ENCODE assay signal across 8 mouse cellular contexts in the genomic region with DNA sequence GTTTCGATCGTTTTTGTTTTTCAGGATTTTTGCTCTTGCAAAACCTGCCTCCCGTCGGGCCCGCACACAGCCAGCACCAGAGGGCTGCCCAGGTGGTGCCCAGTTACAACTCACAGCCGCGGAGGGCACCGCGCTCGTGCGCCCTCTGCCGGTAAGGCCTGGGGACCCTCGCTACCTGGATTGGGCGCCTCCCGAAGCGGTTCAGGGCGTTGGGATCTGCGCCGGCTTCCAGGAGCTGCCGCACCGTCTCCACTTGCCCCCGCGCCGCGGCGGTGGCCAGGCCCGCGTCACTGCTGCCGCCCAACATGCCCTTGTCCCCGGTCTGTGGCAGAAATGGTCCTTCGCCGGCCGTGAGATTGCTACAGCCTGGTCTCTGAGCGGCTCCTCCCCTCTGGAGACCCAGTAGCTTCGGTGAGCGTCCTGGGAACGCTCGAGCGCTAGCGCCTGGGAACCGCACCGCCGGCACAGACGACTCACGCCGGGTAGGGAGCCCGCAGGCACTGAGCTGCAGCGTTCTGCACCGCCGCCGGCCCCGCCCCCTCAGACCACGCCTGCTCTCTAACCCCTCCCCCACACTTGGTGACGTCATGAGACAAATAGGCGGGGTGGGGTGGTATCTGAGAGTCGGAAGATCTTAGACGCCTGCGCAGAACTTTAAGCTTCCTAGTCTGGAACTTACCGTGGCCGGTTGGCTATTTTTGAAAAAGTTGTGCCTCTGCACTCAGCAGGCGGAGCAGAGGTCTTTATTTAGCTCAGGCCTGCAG. TPM values are rescaled to one million over a fixed set of nuclear protein-coding genes. Genes with fewer than 3 reads are reported as not detected.
A peak's percentile ranks its signal among the peaks of the same experiment; 100 is the strongest.
DNase-seq lines count a peak whose midpoint lies in the region; ATAC-seq lines count a peak whose summit lies in the region.

A gene (minus strand): TSS at position 549 of the 764 bp plus-strand sequence.

- H3K36me3 ChIP-seq in embryonic facial prominence, embryonic 13.5 days, result no peaks in the 10 kb centered on the region
- H3K36me3 ChIP-seq in midbrain, embryonic 10.5 days, result no peaks in the 10 kb centered on the region

- H3K4me1 ChIP-seq in embryonic facial prominence, embryonic 13.5 days, result peaks cover 10% of the 10 kb centered on the region
- H3K4me1 ChIP-seq in midbrain, embryonic 10.5 days, result peaks cover 10% of the 10 kb centered on the region

- DNase-seq in adrenal gland, postnatal 4 days (ENCODE audit: low spot score in 2 of 2), result peak; percentile 78 to 85
- DNase-seq in heart, adult 11 months, result peak; percentile 99
- DNase-seq in kidney, adult 11 months, result peak; percentile 89
- peak; percentile 83 for DNase-seq in left cerebral cortex, postnatal 4 days
- peak; percentile 90 for DNase-seq in midbrain, embryonic 10.5 days (ENCODE audit: low spot score)
- DNase-seq in skeletal muscle tissue, adult 2 months (ENCODE audit: low read depth, low spot score), result peak; percentile 93
- DNase-seq in MN1 (ENCODE audit: low spot score), result no peak

- WGBS in embryonic facial prominence, embryonic 13.5 days, result under 1% methylated on average over 61 of the region's 61 CpGs
- WGBS in midbrain, embryonic 10.5 days, result under 1% methylated on average over 61 of the region's 61 CpGs

- H3K27me3 ChIP-seq in embryonic facial prominence, embryonic 13.5 days, result peaks cover 89% of the 10 kb centered on the region
- H3K27me3 ChIP-seq in midbrain, embryonic 10.5 days (ENCODE audit: low read depth, poor library complexity, severe bottlenecking), result peaks cover 93% of the 10 kb centered on the region

- H3K9me3 ChIP-seq in embryonic facial prominence, embryonic 13.5 days, result no peaks in the 10 kb centered on the region
- no peaks in the 10 kb centered on the region for H3K9me3 ChIP-seq in midbrain, embryonic 10.5 days (replicated peaks)

- peak within 1 kb of the TSS; percentile 48 for H3K4me3 ChIP-seq in embryonic facial prominence, embryonic 13.5 days
- H3K4me3 ChIP-seq in midbrain, embryonic 10.5 days, result peak within 1 kb of the TSS; percentile 64

- H3K27ac ChIP-seq in embryonic facial prominence, embryonic 13.5 days, result no peak within 1 kb of the TSS
- H3K27ac ChIP-seq in midbrain, embryonic 10.5 days (replicated peaks), result no peak within 1 kb of the TSS

- ATAC-seq in embryonic facial prominence, embryonic 13.5 days (ENCODE audit: insufficient number of reproducible peaks, insufficient read depth, low FRiP score, low TSS enrichment, low read depth), result peak; percentile 76

- intact Hi-C loops in left cerebral cortex, postnatal 4 days (cut with DNase I), result no loop called here

- peak within 1 kb of the TSS; percentile 89 for H3K4me2 ChIP-seq in embryonic facial prominence, embryonic 13.5 days

- peak within 1 kb of the TSS; percentile 57 for H3K9ac ChIP-seq in embryonic facial prominence, embryonic 13.5 days

RNA-seq across cellular contexts. Expression of the gene that starts here (rescaled TPM):
- 1 to 10 TPM in 1 of 2 experiments, under 1 TPM in 1; 0.82 to 1.5 TPM for total RNA-seq in adrenal gland, postnatal 4 days (2021)
- 1.7 and 1.9 TPM in 2 replicates for polyA plus RNA-seq in embryonic facial prominence, embryonic 13.5 days (2015; fragmentation: Nextera tagmentation; extraction: Ambion mirVana)
- 1 to 10 TPM; 1.3 TPM for total RNA-seq in left cerebral cortex, postnatal 4 days (2021)
- polyA plus RNA-seq in midbrain, embryonic 10.5 days (2016; fragmentation: Nextera tagmentation; extraction: Ambion mirVana), result 0.09 and 0.19 TPM in 2 replicates

Comparison
In these comparisons a context has a peak if more than half of its experiments do, and no peak if none do; other contexts are left out.
1. Peak in DNase-seq and H3K4me3 ChIP-seq in midbrain, embryonic 10.5 days; RNA of the gene not detected or under 1 TPM.